Mouse (Mus musculus) kidney, embryonic 14.5 days (tissue): ENCODE results near the gene Map4k2. TPM values are rescaled to one million over a fixed set of nuclear protein-coding genes. Genes with fewer than 3 reads are reported as not detected.
A peak's percentile ranks its signal among the peaks of the same experiment; 100 is the strongest.

Experiments used
- ATAC-seq: fragments of 200-750 bp; cut with Nextera tagmentation; 2 replicates; pipeline ENCODE4 v1.8.0; 2017; ENCODE audit warnings: moderate number of reproducible peaks, mild to moderate bottlenecking, moderate TSS enrichment, moderate library complexity; ENCODE audit not compliant: low FRiP score, low TSS enrichment
- H3K27ac ChIP-seq: fragments of 300-500 bp; sonication (generic); 2 replicates; pipeline ENCODE4 v1.5.1; 2014; ENCODE audit warnings: low read depth, mild to moderate bottlenecking, low read length, moderate library complexity, mixed read lengths
- H3K27me3 ChIP-seq: fragments of 300-500 bp; sonication (generic); 2 replicates; pipeline ENCODE4 v1.6.1; 2014; ENCODE audit warnings: mild to moderate bottlenecking, low read length; ENCODE audit not compliant: control insufficient read depth, insufficient read depth
- H3K36me3 ChIP-seq: fragments of 300-500 bp; sonication (generic); 2 replicates; pipeline ENCODE4 v1.6.1; 2014; ENCODE audit warnings: low read length, mixed read lengths; ENCODE audit not compliant: control insufficient read depth, insufficient read depth
- H3K4me1 ChIP-seq: fragments of 300-500 bp; sonication (generic); 2 replicates; pipeline ENCODE4 v1.6.1; 2014; ENCODE audit warnings: low read length, mixed read lengths; ENCODE audit not compliant: control insufficient read depth, insufficient read depth
- H3K4me2 ChIP-seq: fragments of 300-500 bp; sonication (generic); replicated peaks from 2 replicates; pipeline ENCODE4 v1.6.1; 2014; ENCODE audit warnings: low read depth, mild to moderate bottlenecking, low read length
- H3K4me3 ChIP-seq: fragments of 300-500 bp; sonication (generic); 2 replicates; pipeline ENCODE4 v1.5.1; 2014; ENCODE audit warnings: mild to moderate bottlenecking, low read length
- H3K9ac ChIP-seq: fragments of 300-500 bp; sonication (generic); 2 replicates; pipeline ENCODE4 v1.6.1; 2014; ENCODE audit warnings: low read depth, mild to moderate bottlenecking, low read length, moderate library complexity
- H3K9me3 ChIP-seq: fragments of 300-500 bp; sonication (generic); 2 replicates; pipeline ENCODE4 v1.6.1; 2016; ENCODE audit warnings: low read length; ENCODE audit not compliant: control insufficient read depth
- WGBS: fragments of 180-500 bp; shearing (Covaris S2); extraction: QIAGEN DNeasy Blood & Tissue Kit; methylation state at CpG from one replicate; pipeline ENCODE4 v1.1.7; 2014; 5-methylcytosine and 5-hydroxymethylcytosine counted together
- polyA plus RNA-seq: library from polyadenylated mRNA; unstranded; fragments of >200 nt; fragmentation: Nextera tagmentation; extraction: Ambion mirVana; gene quantifications from 2 replicates; pipeline ENCODE4 v1.2.1, GENCODE M21; 2014

Map4k2 gene
- polyA plus RNA-seq, 1 experiment from 2014 or later = 12.5 TPM

- Histone ChIP-seq H3K9me3 (no peaks in the 10 kb centered on the region), H3K27me3 (0 out of 2 replicates have a peak, but pooled peaks cover 2% of the 10 kb centered on the region), H3K36me3 (no peaks in the 10 kb centered on the region), H3K4me2 (no peak overlapping the region; the same call in 1 of the 2 replicates), H3K4me3 (no peak overlapping the region), H3K4me1 (peaks cover 30% of the 10 kb centered on the region; the same call in 1 of the 2 replicates), H3K9ac (no peak overlapping the region), H3K27ac (no peak overlapping the region)
- ATAC-seq = no peak
- 76% methylated on average over 22 of the region's 22 CpGs for WGBS
These were observed 56.8 kb downstream of the Map4k2 start for GRCm38 (mm10) chr19:6397582-6398249.

GRCm38 (mm10) chr19:6398447-6399284 is 57.7 kb downstream of the Map4k2 start:
- ATAC-seq = peak; percentile 40
- Histone ChIP-seq H3K9me3 (no peaks in the 10 kb centered on the region), H3K9ac (peak overlapping the region; percentile 62; the same call in 1 of the 2 replicates), H3K27me3 (peaks cover 3% of the 10 kb centered on the region), H3K4me2 (peak overlapping the region; percentile 100), H3K36me3 (no peaks in the 10 kb centered on the region), H3K4me1 (peaks cover 30% of the 10 kb centered on the region; the same call in 1 of the 2 replicates), H3K27ac (peak overlapping the region; percentile 42; the same call in 1 of the 2 replicates), H3K4me3 (peak overlapping the region; percentile 58)
- 1% methylated on average over 38 of the region's 39 CpGs for WGBS

- Histone ChIP-seq H3K9me3 (no peaks in the 10 kb centered on the region), H3K27me3 (peaks cover 6% of the 10 kb centered on the region), H3K27ac (peak within 1 kb of the TSS; percentile 42; the same call in 1 of the 2 replicates), H3K4me1 (peaks cover 30% of the 10 kb centered on the region; the same call in 1 of the 2 replicates), H3K36me3 (no peaks in the 10 kb centered on the region), H3K9ac (peak within 1 kb of the TSS; percentile 62), H3K4me3 (peak within 1 kb of the TSS; percentile 58), H3K4me2 (peak within 1 kb of the TSS; percentile 100)
- 0 out of 2 replicates have a peak, but pooled peaks have one; percentile 6 for ATAC-seq
- WGBS = under 1% methylated on average over 78 of the region's 87 CpGs
These were observed 58.6 kb downstream of the Map4k2 start, which contains the start of gene Rasgrp2 for GRCm38 (mm10) chr19:6399285-6400095. Gene Rasgrp2, plus strand, starts transcription at chr19:6399340.

- peak overlapping the region; percentile 100 for H3K4me2 ChIP-seq
- peak overlapping the region; percentile 58 for H3K4me3 ChIP-seq
- 2% methylated on average over 29 of the region's 29 CpGs for WGBS
- H3K27me3 ChIP-seq = peaks cover 6% of the 10 kb centered on the region
- H3K4me1 ChIP-seq = peaks cover 30% of the 10 kb centered on the region; the same call in 1 of the 2 replicates
- H3K36me3 ChIP-seq = no peaks in the 10 kb centered on the region
- peak overlapping the region; percentile 42; the same call in 1 of the 2 replicates for H3K27ac ChIP-seq
- H3K9me3 ChIP-seq = no peaks in the 10 kb centered on the region
- ATAC-seq = peak; percentile 1
- peak overlapping the region; percentile 62; the same call in 1 of the 2 replicates for H3K9ac ChIP-seq
These were observed 59.5 kb downstream of the Map4k2 start for GRCm38 (mm10) chr19:6400096-6401086.

GRCm38 (mm10) chr19:6401131-6401815 is 60.3 kb downstream of the Map4k2 start:
- Histone ChIP-seq H3K9ac (peak overlapping the region; percentile 44), H3K27me3 (peaks cover 6% of the 10 kb centered on the region), H3K36me3 (no peaks in the 10 kb centered on the region), H3K4me3 (peak overlapping the region; percentile 58), H3K4me1 (peaks cover 30% of the 10 kb centered on the region; the same call in 1 of the 2 replicates), H3K9me3 (no peaks in the 10 kb centered on the region), H3K27ac (peak overlapping the region; percentile 57; the same call in 1 of the 2 replicates), H3K4me2 (peak overlapping the region; percentile 100)
- under 1% methylated on average over 29 of the region's 32 CpGs for WGBS
- peak; percentile 53 for ATAC-seq

- H3K9ac ChIP-seq = peak overlapping the region; percentile 44; the same call in 1 of the 2 replicates
- H3K27me3 ChIP-seq = peaks cover 6% of the 10 kb centered on the region
- peak overlapping the region; percentile 58 for H3K4me3 ChIP-seq
- peak overlapping the region; percentile 100 for H3K4me2 ChIP-seq
- H3K36me3 ChIP-seq = no peaks in the 10 kb centered on the region
- peaks cover 30% of the 10 kb centered on the region; the same call in 1 of the 2 replicates for H3K4me1 ChIP-seq
- peak overlapping the region; percentile 57; the same call in 1 of the 2 replicates for H3K27ac ChIP-seq
- ATAC-seq = 0 out of 2 replicates have a peak, but pooled peaks have one; percentile 3
- H3K9me3 ChIP-seq = no peaks in the 10 kb centered on the region
- 11% methylated on average over 9 of the region's 9 CpGs for WGBS
These were observed 61.0 kb downstream of the Map4k2 start for GRCm38 (mm10) chr19:6401951-6402350.

- no peak overlapping the region for H3K4me3 ChIP-seq
- H3K4me2 ChIP-seq = no peak overlapping the region
- H3K9ac ChIP-seq = no peak overlapping the region; the same call in 1 of the 2 replicates
- no peak for ATAC-seq
- 78% methylated on average over 10 of the region's 10 CpGs for WGBS
- peaks cover 30% of the 10 kb centered on the region; the same call in 1 of the 2 replicates for H3K4me1 ChIP-seq
- no peaks in the 10 kb centered on the region for H3K36me3 ChIP-seq
- H3K9me3 ChIP-seq = no peaks in the 10 kb centered on the region
- no peak overlapping the region for H3K27ac ChIP-seq
- H3K27me3 ChIP-seq = peaks cover 6% of the 10 kb centered on the region
These were observed 62.9 kb downstream of the Map4k2 start for GRCm38 (mm10) chr19:6403869-6404268.
